Mouse (Mus musculus): ENCODE measurements around the gene Fam133b.
"Not testable (repeated sequence)": the region's sequence is repeated elsewhere in the genome, so short reads cannot be mapped to it uniquely, and the experiment has no call there.

Gene Fam133b

DNA sequence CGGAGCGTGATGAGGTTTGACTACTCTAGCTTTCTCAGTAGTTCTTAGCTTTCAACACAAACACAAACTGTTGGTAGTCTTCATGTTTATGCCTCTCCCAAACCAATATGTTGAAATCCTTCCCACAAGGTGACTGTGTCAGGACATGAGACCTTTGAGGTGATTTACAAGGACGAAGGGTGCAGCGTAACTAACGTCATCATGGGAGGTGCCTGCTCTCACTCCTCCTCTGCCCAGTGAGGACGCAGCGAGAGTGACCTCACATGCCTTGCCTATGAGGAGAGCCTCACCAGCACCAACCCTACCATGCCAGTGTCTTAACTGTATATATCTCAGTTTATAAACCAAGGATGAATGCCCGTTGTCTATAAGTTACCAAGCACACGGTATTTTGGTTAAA lies 63.5 kb downstream of the Fam133b start:
- no peak for DNase-seq

GRCm38 (mm10) chr5:3609241-3609640 lies 65.6 kb downstream of the Fam133b start:
- no peak for DNase-seq

DNA sequence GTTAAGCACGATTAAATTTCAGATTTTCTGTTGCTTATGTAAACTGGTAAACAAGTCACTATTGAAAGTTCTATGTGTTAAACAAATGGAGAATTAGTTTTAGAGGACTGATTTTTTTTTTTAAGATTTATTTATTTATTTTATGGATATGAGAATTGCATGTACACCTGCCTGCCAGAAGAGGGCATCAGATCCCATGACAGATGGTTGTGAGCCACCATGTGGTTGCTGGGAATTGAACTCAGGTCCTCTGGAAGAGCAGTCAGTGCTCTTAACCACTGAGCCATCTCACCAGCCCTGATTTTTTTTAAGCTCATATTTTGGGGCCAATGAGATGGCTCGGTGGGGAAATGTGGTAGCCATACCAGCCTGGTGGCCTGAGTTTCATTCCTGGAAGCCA lies 68.2 kb downstream of the Fam133b start:
- DNase-seq: not testable (repeated sequence)

Measured in layer of hippocampus, adult 9-11 months (tissue).